Comparison of ENCODE assay signal across 10 mouse cellular contexts in the genomic region with DNA sequence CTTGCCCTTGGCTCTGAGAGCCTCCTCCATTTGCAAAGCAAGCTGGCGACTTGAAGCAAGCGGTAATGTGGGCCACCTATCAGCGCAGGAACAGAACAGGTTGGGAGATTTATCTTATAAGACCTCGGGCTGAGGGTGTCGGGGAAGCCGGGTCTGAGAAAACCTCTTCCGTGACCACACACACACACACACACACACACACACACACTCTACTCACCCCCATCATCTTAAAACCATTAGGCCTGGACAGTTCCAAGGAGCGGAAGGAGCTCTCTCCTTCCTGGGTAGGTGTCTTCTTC. TPM values are rescaled to one million over a fixed set of nuclear protein-coding genes. Genes with fewer than 3 reads are reported as not detected.
DNase-seq lines count a peak whose midpoint lies in the region; ATAC-seq and TF ChIP-seq lines count a peak whose summit lies in the region.
"Had no signal": no experiment of that assay in that cellular context is flagged by ENCODE, and none has a peak within 500 bp of the region (broad histone marks: within the 10 kb centered on the region; RNA-seq: fewer than 3 reads in every experiment).

No protein-coding gene starts in this region.

- peak overlapping the region; percentile 63 for H3K4me3 ChIP-seq in kidney, adult 2 months (ENCODE audit: insufficient read depth, low read depth, low read length)
- H3K4me3 ChIP-seq in bone marrow, adult 2 months (replicated peaks; ENCODE audit: control insufficient read depth, low read depth, low read length) = peak overlapping the region; percentile 88
- no peak overlapping the region for H3K4me3 ChIP-seq in hindbrain, postnatal 0 days (ENCODE audit: low read length)
- H3K4me3 ChIP-seq in forebrain, embryonic 16.5 days (replicated peaks; ENCODE audit: low read length) = no peak overlapping the region; the same call in 1 of the 2 replicates

- no peaks in the 10 kb centered on the region for H3K27me3 ChIP-seq in kidney, adult 2 months (replicated peaks; ENCODE audit: control insufficient read depth, insufficient read depth, low read length)
- no peaks in the 10 kb centered on the region for H3K27me3 ChIP-seq in hindbrain, postnatal 0 days (ENCODE audit: insufficient read depth, low read length)
- H3K27me3 ChIP-seq in forebrain, embryonic 16.5 days (replicated peaks; ENCODE audit: control insufficient read depth, insufficient read depth, low read length) = no peaks in the 10 kb centered on the region
- H3K27me3 ChIP-seq: Patski had no signal

- no peaks in the 10 kb centered on the region for H3K4me1 ChIP-seq in kidney, adult 2 months (ENCODE audit: control insufficient read depth, insufficient read depth, low read length)
- H3K4me1 ChIP-seq in bone marrow, adult 2 months (ENCODE audit: control insufficient read depth, insufficient read depth, low read length) = peaks cover 10% of the 10 kb centered on the region
- no peaks in the 10 kb centered on the region for H3K4me1 ChIP-seq in hindbrain, postnatal 0 days (ENCODE audit: insufficient read depth, low read length)
- no peaks in the 10 kb centered on the region for H3K4me1 ChIP-seq in forebrain, embryonic 16.5 days (replicated peaks; ENCODE audit: control insufficient read depth, insufficient read depth, low read length)

- no peak for TF ChIP-seq POLR2A in kidney, adult 2 months (IDR thresholded peaks at IDR 0.05; ENCODE audit: low read depth, low read length)
- no peak for TF ChIP-seq POLR2A in bone marrow, adult 2 months (IDR thresholded peaks at IDR 0.05; ENCODE audit: borderline replicate concordance, control insufficient read depth, low read depth, low read length)

- H3K9me3 ChIP-seq in hindbrain, postnatal 0 days (ENCODE audit: low read length) = no peaks in the 10 kb centered on the region
- H3K9me3 ChIP-seq in forebrain, embryonic 16.5 days (ENCODE audit: control insufficient read depth, low read length) = no peaks in the 10 kb centered on the region

- peak overlapping the region; percentile 33; the same call in 1 of the 2 replicates for H3K9ac ChIP-seq in hindbrain, postnatal 0 days (replicated peaks; ENCODE audit: low read length)
- no peak overlapping the region for H3K9ac ChIP-seq in forebrain, embryonic 16.5 days (replicated peaks; ENCODE audit: low read depth, low read length)

- no peak for DNase-seq in kidney, adult 2 months
- no peak for DNase-seq in kidney, adult 18-20 months
- DNase-seq in hindbrain, postnatal 0 days (ENCODE audit: low spot score) = no peak
- no peak for DNase-seq in left cerebral cortex, adult 9 months (ENCODE audit: low spot score in 2 of 2)
- DNase-seq in spleen, postnatal 14 days (ENCODE audit: low spot score in 2 of 2) = no peak
- DNase-seq: cerebellum, adult 8-10 months had no signal

- H3K27ac ChIP-seq in kidney, adult 2 months (ENCODE audit: insufficient read depth, low read depth, low read length) = peak overlapping the region; percentile 71; the same call in 1 of the 2 replicates
- peak overlapping the region; percentile 94 for H3K27ac ChIP-seq in bone marrow, adult 2 months (ENCODE audit: control insufficient read depth, insufficient read depth, low read depth, low read length, poor library complexity)
- H3K27ac ChIP-seq in hindbrain, postnatal 0 days = no peak overlapping the region
- no peak overlapping the region for H3K27ac ChIP-seq in forebrain, embryonic 16.5 days (ENCODE audit: low read length)

- no peaks in the 10 kb centered on the region for H3K36me3 ChIP-seq in kidney, adult 2 months (ENCODE audit: control insufficient read depth, insufficient read depth, low read length)
- H3K36me3 ChIP-seq in hindbrain, postnatal 0 days (ENCODE audit: insufficient read depth, low read length) = peaks cover under 1% of the 10 kb centered on the region; the same call in 1 of the 2 replicates
- no peaks in the 10 kb centered on the region for H3K36me3 ChIP-seq in forebrain, embryonic 16.5 days (ENCODE audit: control insufficient read depth, insufficient read depth)

- ATAC-seq in hindbrain, postnatal 0 days = no peak
- peak; percentile 20; the same call in 1 of the 2 replicates for ATAC-seq in megakaryocyte-erythroid progenitor cell, adult 5-6 weeks (replicated peaks; ENCODE audit: low FRiP score, low TSS enrichment, poor library complexity, severe bottlenecking)
- no peak for ATAC-seq in forebrain, embryonic 16.5 days
- ATAC-seq: Patski had no signal

- WGBS in kidney, adult 2 months = 67% methylated on average over 8 of the region's 8 CpGs
- 0% methylated on average over 8 of the region's 8 CpGs for WGBS in bone marrow, adult 2 months
- 81% methylated on average over 8 of the region's 8 CpGs for WGBS in hindbrain, postnatal 0 days
- 89% methylated on average over 8 of the region's 8 CpGs for WGBS in forebrain, embryonic 16.5 days

- peak overlapping the region; percentile 41 for H3K4me2 ChIP-seq in hindbrain, postnatal 0 days (ENCODE audit: low read depth, low read length)
- no peak overlapping the region for H3K4me2 ChIP-seq in forebrain, embryonic 16.5 days (ENCODE audit: low read length)

- TF ChIP-seq CTCF in kidney, adult 2 months (conservative IDR thresholded peaks at IDR 0.05; ENCODE audit: insufficient read depth, insufficient read length, low read depth, low read length) = no peak
- TF ChIP-seq CTCF in bone marrow, adult 2 months (IDR thresholded peaks at IDR 0.05; ENCODE audit: control insufficient read depth, insufficient read depth, low read length) = no peak
- TF ChIP-seq CTCF in hindbrain, postnatal 0 days (IDR thresholded peaks at IDR 0.05; ENCODE audit: low read depth) = no peak

RNA-seq across cellular contexts. Expression of a gene that starts 0.7 kb away (rescaled TPM):
- 4.7 and 7.5 TPM in 2 replicates for polyA plus RNA-seq in kidney, adult 2 months (2012; rRNA removed)
- 41.3 and 45.4 TPM in 2 replicates for polyA plus RNA-seq in bone marrow, adult 2 months (2011; ENCODE audit: insufficient read depth, insufficient read length, low replicate concordance, missing spikeins)
- 5.4 and 13.0 TPM in 2 replicates for total RNA-seq in hindbrain, postnatal 0 days (2014; rRNA removed)
- 7.8 and 9.9 TPM in 2 replicates for polyA plus RNA-seq in hindbrain, postnatal 0 days (2015; fragmentation: Nextera tagmentation; extraction: Ambion mirVana)
- 24.5 and 35.1 TPM in 2 replicates for total RNA-seq in megakaryocyte-erythroid progenitor cell, adult 5-6 weeks (2014; fragmentation: Nextera tagmentation)
- 41.1 and 80.3 TPM in 2 replicates for total RNA-seq in megakaryocyte-erythroid progenitor cell, adult 5-6 weeks (2017)
- polyA plus RNA-seq in forebrain, embryonic 16.5 days (2015; fragmentation: Nextera tagmentation; extraction: Ambion mirVana) = 4.5 and 4.6 TPM in 2 replicates

RNA-seq across cellular contexts. Expression of a gene that starts 24.2 kb away (rescaled TPM):
- 27.5 and 28.0 TPM in 2 replicates for polyA plus RNA-seq in kidney, adult 2 months (2012; rRNA removed)
- 4.4 and 13.2 TPM in 2 replicates for polyA plus RNA-seq in bone marrow, adult 2 months (2011; ENCODE audit: insufficient read depth, insufficient read length, low replicate concordance, missing spikeins)
- 16.4 and 16.6 TPM in 2 replicates for total RNA-seq in hindbrain, postnatal 0 days (2014; rRNA removed)
- polyA plus RNA-seq in hindbrain, postnatal 0 days (2015; fragmentation: Nextera tagmentation; extraction: Ambion mirVana) = 1.4 and 1.7 TPM in 2 replicates
- total RNA-seq in megakaryocyte-erythroid progenitor cell, adult 5-6 weeks (2014; fragmentation: Nextera tagmentation) = 7.6 and 9.7 TPM in 2 replicates
- total RNA-seq in megakaryocyte-erythroid progenitor cell, adult 5-6 weeks (2017) = 1.7 and 2.0 TPM in 2 replicates
- polyA plus RNA-seq in forebrain, embryonic 16.5 days (2015; fragmentation: Nextera tagmentation; extraction: Ambion mirVana) = 1.2 and 1.3 TPM in 2 replicates

RNA-seq across cellular contexts. Expression of a gene that starts 31.3 kb away (rescaled TPM):
- polyA plus RNA-seq in kidney, adult 2 months (2012; rRNA removed) = 54.1 and 63.7 TPM in 2 replicates
- 4.3 and 11.8 TPM in 2 replicates for polyA plus RNA-seq in bone marrow, adult 2 months (2011; ENCODE audit: insufficient read depth, insufficient read length, low replicate concordance, missing spikeins)
- 76.0 and 78.3 TPM in 2 replicates for total RNA-seq in hindbrain, postnatal 0 days (2014; rRNA removed)
- 37.7 and 39.3 TPM in 2 replicates for polyA plus RNA-seq in hindbrain, postnatal 0 days (2015; fragmentation: Nextera tagmentation; extraction: Ambion mirVana)
- 17.5 and 27.0 TPM in 2 replicates for total RNA-seq in megakaryocyte-erythroid progenitor cell, adult 5-6 weeks (2014; fragmentation: Nextera tagmentation)
- total RNA-seq in megakaryocyte-erythroid progenitor cell, adult 5-6 weeks (2017) = 8.7 and 13.3 TPM in 2 replicates
- 34.4 and 40.3 TPM in 2 replicates for polyA plus RNA-seq in forebrain, embryonic 16.5 days (2015; fragmentation: Nextera tagmentation; extraction: Ambion mirVana)

Comparison
In these comparisons a context has a peak if more than half of its experiments do, and no peak if none do; other contexts are left out.
1. H3K27ac ChIP-seq: peak in kidney, adult 2 months (single experiment) and bone marrow, adult 2 months (single experiment); none in hindbrain, postnatal 0 days (single experiment) and forebrain, embryonic 16.5 days (single experiment).
2. H3K4me3 ChIP-seq: peak in kidney, adult 2 months (single experiment) and bone marrow, adult 2 months (single experiment); none in hindbrain, postnatal 0 days (single experiment) and forebrain, embryonic 16.5 days (single experiment).